Mouse (Mus musculus) small intestine, adult 2 months (tissue): Measurements from ENCODE around the gene Hoxa1. TPM values are rescaled to one million over a fixed set of nuclear protein-coding genes. Genes with fewer than 3 reads are reported as not detected.

Experiments
- H3K27ac ChIP-seq: fragments of 200-500 bp; 2 replicates; pipeline ENCODE4 v1.5.1; 2012; ENCODE audit warnings: low read depth, low read length, control low read depth, inconsistent platforms; ENCODE audit not compliant: insufficient read depth
- H3K27me3 ChIP-seq: fragments of 200-500 bp; 2 replicates; pipeline ENCODE4 v1.6.1; 2012; ENCODE audit warnings: mild to moderate bottlenecking, moderate library complexity, low read length, inconsistent platforms; ENCODE audit not compliant: control insufficient read depth, insufficient read depth
- H3K36me3 ChIP-seq: fragments of 200-500 bp; 2 replicates; pipeline ENCODE4 v1.6.1; 2012; ENCODE audit warnings: mild to moderate bottlenecking, low read length, control low read depth, inconsistent platforms; ENCODE audit not compliant: control insufficient read depth, insufficient read depth
- H3K4me1 ChIP-seq: fragments of 200-500 bp; 2 replicates; pipeline ENCODE4 v1.6.1; 2012; ENCODE audit warnings: low read length, inconsistent platforms, mixed read lengths; ENCODE audit not compliant: control insufficient read depth, insufficient read depth, insufficient read length
- H3K4me3 ChIP-seq: fragments of 200-500 bp; 2 replicates; pipeline ENCODE4 v1.5.1; 2012; ENCODE audit warnings: low read depth, mild to moderate bottlenecking, control low read depth, inconsistent platforms, low read length, moderate library complexity
- CTCF ChIP-seq: fragments of 200-500 bp; IDR thresholded peaks from 2 replicates; pipeline ENCODE4 v1.5.1; 2012; ENCODE audit warnings: low read depth, mild to moderate bottlenecking, control low read depth, inconsistent platforms, low read length, moderate library complexity, mixed read lengths; ENCODE audit not compliant: insufficient replicate concordance, insufficient read length; ENCODE audit errors: extremely low read depth
- POLR2A ChIP-seq: fragments of 200-500 bp; IDR thresholded peaks from 2 replicates; pipeline ENCODE4 v1.6.1; 2012; ENCODE audit warnings: low read depth, mild to moderate bottlenecking, control low read depth, inconsistent platforms, low read length, moderate library complexity
- whole genome bisulfite sequencing: fragments of 180-500 bp; shearing (Covaris S2); methylation state at CpG from one replicate; pipeline ENCODE4 v1.1.7; 2018; 5-methylcytosine and 5-hydroxymethylcytosine counted together
- polyA plus RNA-seq: library from polyadenylated mRNA; depleted of rRNA; stranded (reverse); fragments of >200 nt; gene quantifications from 2 replicates; pipeline ENCODE4 v1.2.3, GENCODE M21; 2012

The Hoxa1 gene
- polyA plus RNA-seq, 1 experiment: 0.28 TPM

DNA sequence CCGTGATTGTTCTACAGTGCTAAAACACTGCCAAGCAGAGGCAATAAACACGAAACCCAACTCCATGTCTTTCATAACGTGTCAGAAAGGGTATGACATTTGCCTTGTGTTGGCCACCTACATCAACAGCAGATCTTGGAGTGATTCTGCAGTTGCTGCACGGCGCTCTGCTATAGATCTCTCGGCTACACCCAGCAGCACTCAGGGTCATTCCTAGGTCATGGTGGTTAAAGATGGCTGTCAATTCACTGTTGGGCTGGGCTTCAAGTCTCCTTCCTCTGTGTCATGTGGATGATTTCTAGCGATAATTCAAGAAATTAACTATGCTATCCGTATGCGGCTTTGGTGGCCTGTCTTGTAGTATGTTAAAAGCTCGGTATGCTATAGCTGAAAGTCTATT, 19.5 kb downstream of the Hoxa1 start:
- no peaks in the 10 kb centered on the region for H3K27me3 ChIP-seq
- peaks cover 2% of the 10 kb centered on the region; the same call in 1 of the 2 replicates for H3K4me1 ChIP-seq
- WGBS: 66% methylated on average over 10 of the region's 10 CpGs
- TF ChIP-seq CTCF: no peak
- TF ChIP-seq POLR2A: no peak
- H3K4me3 ChIP-seq: no peak overlapping the region
- no peak overlapping the region for H3K27ac ChIP-seq
- H3K36me3 ChIP-seq: no peaks in the 10 kb centered on the region

DNA sequence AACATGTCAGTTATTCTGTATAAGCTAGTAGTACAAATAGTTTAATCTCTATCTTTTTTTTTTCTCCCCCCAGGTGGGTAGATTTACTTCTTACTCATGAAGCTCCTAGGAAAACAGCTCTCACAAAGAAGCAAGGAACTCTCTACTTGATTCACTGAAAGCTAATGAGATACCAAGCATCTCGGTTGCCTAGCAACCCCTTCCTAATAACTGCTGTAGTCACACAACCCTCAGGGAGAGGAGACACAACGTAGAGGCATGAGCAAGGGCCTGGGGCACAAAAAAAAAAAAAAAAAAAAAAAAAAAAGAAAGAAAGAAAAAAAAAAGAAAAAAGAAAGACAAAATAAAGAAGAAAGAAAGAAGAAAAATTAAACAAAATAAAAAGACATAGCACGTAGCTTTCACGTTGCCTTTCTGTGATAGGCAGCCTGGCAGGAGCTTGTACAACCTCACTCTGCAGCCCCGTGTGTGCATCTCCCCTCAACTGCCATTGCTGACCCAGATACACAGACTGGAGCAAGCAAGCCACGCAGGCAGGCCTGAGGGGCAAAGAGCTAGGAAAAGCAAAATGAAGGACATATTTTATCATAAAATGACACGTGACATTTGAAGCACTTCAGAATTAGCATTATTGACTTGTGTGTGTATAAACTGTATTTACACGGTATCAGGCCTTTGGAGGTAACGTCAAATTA, 20.1 kb downstream of the Hoxa1 start:
- Histone ChIP-seq H3K36me3 (no peaks in the 10 kb centered on the region), H3K27me3 (no peaks in the 10 kb centered on the region), H3K4me3 (no peak overlapping the region), H3K4me1 (peaks cover 2% of the 10 kb centered on the region; the same call in 1 of the 2 replicates), H3K27ac (no peak overlapping the region)
- WGBS: 71% methylated on average over 9 of the region's 9 CpGs
- TF ChIP-seq POLR2A: no peak
- TF ChIP-seq CTCF: no peak

DNA sequence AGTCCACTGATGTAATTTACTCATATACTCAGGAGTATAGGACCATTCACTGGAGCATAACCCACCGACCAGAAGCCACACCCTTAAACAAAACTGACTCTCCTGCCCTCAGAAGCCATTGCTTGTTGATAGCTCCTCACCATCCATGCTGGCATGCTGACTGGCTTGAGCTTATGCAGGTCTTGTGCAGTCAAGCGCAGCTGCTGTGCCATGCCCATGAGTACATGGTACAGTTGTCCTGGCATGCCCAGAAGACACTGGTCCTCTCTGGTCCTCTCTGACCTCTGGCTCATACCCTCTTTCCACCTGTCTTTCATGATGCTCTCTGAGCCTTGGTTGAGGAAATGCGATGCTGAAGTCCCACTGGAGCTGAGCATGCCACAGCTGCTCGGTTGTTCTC, 34.4 kb downstream of the Hoxa1 start:
- TF ChIP-seq POLR2A (no peak), CTCF (no peak)
- Histone ChIP-seq H3K27ac (no peak overlapping the region), H3K4me3 (no peak overlapping the region), H3K36me3 (no peaks in the 10 kb centered on the region), H3K4me1 (no peaks in the 10 kb centered on the region), H3K27me3 (no peaks in the 10 kb centered on the region)
- 67% methylated on average over 4 of the region's 4 CpGs for WGBS

DNA sequence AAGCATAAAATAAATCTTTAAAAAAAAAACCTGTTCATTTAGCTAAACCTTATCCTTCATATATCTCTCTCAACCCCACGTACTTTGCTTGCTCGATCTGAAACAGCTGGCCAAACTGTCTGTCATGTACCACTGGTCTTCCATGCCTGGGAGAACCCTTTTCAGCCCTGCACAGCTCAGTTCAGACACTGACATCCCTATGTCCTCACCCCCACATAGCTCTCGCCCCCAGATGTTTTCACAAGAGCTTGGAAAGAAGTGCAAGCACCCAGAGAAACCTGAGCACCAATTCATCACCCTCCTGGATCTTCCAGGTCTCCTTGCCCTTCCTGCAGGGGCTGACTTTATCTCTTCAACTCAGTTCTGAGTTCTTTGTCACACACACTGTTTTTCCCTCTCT, 36.9 kb downstream of the Hoxa1 start:
- Histone ChIP-seq H3K36me3 (no peaks in the 10 kb centered on the region), H3K27ac (no peak overlapping the region), H3K27me3 (no peaks in the 10 kb centered on the region), H3K4me3 (no peak overlapping the region), H3K4me1 (peaks cover 5% of the 10 kb centered on the region)
- WGBS: 70% methylated on average over 3 of the region's 3 CpGs
- TF ChIP-seq POLR2A (no peak), CTCF (no peak)

DNA sequence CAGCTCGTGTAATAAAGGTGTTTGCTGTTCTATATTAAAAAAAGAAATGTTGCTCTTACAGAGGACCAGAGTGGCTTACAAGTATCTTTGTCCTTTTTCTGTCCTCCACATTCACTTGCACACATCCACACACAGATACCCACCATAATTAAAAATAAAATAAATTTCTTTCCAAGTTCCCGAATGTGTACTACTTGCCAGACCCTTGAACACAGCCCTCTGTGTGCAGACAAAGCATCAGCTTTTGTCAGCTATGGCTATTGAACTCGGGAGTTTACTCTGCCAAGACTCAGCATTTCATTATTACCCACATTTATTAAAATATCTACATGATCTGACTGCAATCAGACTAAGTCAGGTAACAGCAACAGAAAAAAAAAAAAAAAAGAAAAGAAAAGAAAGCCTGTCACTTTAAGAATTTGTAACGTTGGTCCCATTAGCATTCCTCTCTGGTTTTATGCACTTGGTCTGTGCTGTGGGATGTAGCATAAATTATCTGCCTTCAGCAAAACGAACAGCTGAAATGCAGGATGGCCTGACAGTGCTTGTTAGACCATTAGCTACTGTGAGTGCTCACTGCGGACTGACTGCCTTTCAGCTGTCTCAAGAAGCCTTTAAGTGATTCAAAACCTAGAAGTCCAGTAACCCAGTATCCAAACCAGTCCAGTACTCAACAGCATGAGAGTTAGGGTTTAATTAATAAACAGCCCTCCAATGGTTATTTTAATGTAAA, 39.0 kb downstream of the Hoxa1 start:
- 28% methylated on average over 6 of the region's 6 CpGs for WGBS
- Histone ChIP-seq H3K27me3 (no peaks in the 10 kb centered on the region; the same call in 1 of the 2 replicates), H3K36me3 (no peaks in the 10 kb centered on the region), H3K4me1 (peaks cover 5% of the 10 kb centered on the region), H3K4me3 (no peak overlapping the region), H3K27ac (no peak overlapping the region)
- TF ChIP-seq POLR2A (no peak), CTCF (no peak)

DNA sequence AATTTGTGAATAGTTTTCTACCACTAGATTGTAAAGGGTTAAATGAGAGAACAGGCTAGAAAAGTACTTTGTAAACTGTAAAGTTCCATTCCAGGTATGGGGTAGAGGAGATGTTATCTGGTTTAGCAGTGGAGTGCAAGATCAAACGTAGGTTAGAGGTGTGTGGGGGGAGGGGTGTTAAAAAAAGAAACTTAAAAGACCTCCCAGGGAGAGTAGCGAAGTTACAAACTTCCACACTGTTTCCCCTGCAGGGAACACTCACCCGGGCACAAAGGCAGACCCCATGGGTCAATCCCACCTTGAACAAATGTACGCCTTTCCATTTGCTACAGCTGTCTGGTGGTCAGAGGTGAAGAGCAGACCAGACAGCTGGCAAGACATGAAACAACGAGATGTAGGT, 42.2 kb downstream of the Hoxa1 start:
- H3K36me3 ChIP-seq: no peaks in the 10 kb centered on the region
- H3K27ac ChIP-seq: no peak overlapping the region
- H3K4me1 ChIP-seq: peaks cover 7% of the 10 kb centered on the region
- H3K4me3 ChIP-seq: no peak overlapping the region
- H3K27me3 ChIP-seq: peaks cover 3% of the 10 kb centered on the region; the same call in 1 of the 2 replicates
- WGBS: 47% methylated on average over 5 of the region's 5 CpGs
- TF ChIP-seq POLR2A: no peak
- no peak for TF ChIP-seq CTCF

DNA sequence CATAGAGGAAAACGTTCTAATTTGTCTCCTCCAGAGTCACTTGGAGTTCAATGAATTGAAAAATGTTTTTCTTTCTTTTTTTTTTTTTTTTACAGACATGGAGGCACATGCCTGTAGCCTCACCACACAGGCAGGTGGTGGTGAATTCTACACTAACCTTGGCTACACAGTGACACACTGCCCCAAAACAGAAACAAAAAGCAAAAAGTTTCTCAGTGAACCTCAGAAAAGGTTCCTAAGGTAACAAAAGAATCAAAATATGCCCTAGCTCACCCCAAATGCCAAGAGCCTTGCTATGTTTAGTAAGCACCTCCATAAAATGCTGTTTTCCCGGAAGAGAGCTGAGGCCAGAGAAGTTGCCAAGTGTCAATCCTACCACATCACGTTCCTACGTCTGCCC, 46.3 kb downstream of the Hoxa1 start:
- no peaks in the 10 kb centered on the region for H3K36me3 ChIP-seq
- WGBS: 76% methylated on average over 4 of the region's 4 CpGs
- H3K27me3 ChIP-seq: peaks cover 3% of the 10 kb centered on the region; the same call in 1 of the 2 replicates
- H3K4me1 ChIP-seq: peaks cover 6% of the 10 kb centered on the region
- TF ChIP-seq CTCF (no peak), POLR2A (no peak)
- H3K4me3 ChIP-seq: no peak overlapping the region
- H3K27ac ChIP-seq: no peak overlapping the region
